Mouse (Mus musculus) megakaryocyte, embryonic 14.5 days (primary cell): ENCODE results near the gene Add1. TPM values are rescaled to one million over a fixed set of nuclear protein-coding genes. Genes with fewer than 3 reads are reported as not detected.
A peak's percentile ranks its signal among the peaks of the same experiment; 100 is the strongest.
"Not testable (repeated sequence)": the region's sequence is repeated elsewhere in the genome, so short reads cannot be mapped to it uniquely, and the experiment has no call there.

Source experiments
- H3K27me3 ChIP-seq: replicated peaks from 2 replicates; pipeline ENCODE3; 2012; ENCODE audit warnings: inconsistent platforms
- H3K36me3 ChIP-seq: replicated peaks from 2 replicates; pipeline ENCODE3; 2012; ENCODE audit warnings: low read length, inconsistent platforms, mixed read lengths
- H3K4me1 ChIP-seq: 2 replicates; pipeline ENCODE4 v1.6.1; 2012; ENCODE audit warnings: inconsistent platforms
- H3K4me3 ChIP-seq: replicated peaks from 2 replicates; pipeline ENCODE3; 2012; ENCODE audit warnings: moderate library complexity, mild to moderate bottlenecking, inconsistent platforms
- H3K9me3 ChIP-seq: 2 replicates; pipeline ENCODE4 v1.6.1; 2012; ENCODE audit warnings: inconsistent platforms
- FLI1 ChIP-seq: IDR thresholded peaks from 2 replicates; pipeline ENCODE4 v1.6.1; 2012; ENCODE audit warnings: low read length, inconsistent platforms, mixed read lengths
- GATA1 ChIP-seq: IDR thresholded peaks from 3 replicates; pipeline ENCODE4 v1.6.1; 2012; ENCODE audit warnings: mixed read lengths, low read length, inconsistent platforms, borderline replicate concordance
- polyA plus RNA-seq: library from polyadenylated mRNA; stranded (reverse); fragments of >175 nt; gene quantifications from 2 replicates; pipeline ENCODE4 v1.2.3, GENCODE M21; 2012; ENCODE audit warnings: low replicate concordance; ENCODE audit not compliant: insufficient read depth

The Add1 gene
- polyA plus RNA-seq, 1 experiment, result 255 TPM

- peaks cover 65% of the 10 kb centered on the region for H3K36me3 ChIP-seq
- H3K4me1 ChIP-seq, result peaks cover 74% of the 10 kb centered on the region
- no peaks in the 10 kb centered on the region for H3K27me3 ChIP-seq
- H3K4me3 ChIP-seq, result peak overlapping the region; percentile 92
- TF ChIP-seq FLI1 (no peak), GATA1 (no peak)
- no peaks in the 10 kb centered on the region for H3K9me3 ChIP-seq
These were observed 24.4 kb upstream of the Add1 start for GRCm38 (mm10) chr5:34549135-34549482.

GRCm38 (mm10) chr5:34549483-34550221 is 23.8 kb upstream of the Add1 start:
- no peak for TF ChIP-seq GATA1
- no peak for TF ChIP-seq FLI1

GRCm38 (mm10) chr5:34550251-34550650 is 23.2 kb upstream of the Add1 start:
- H3K36me3 ChIP-seq, result peaks cover 66% of the 10 kb centered on the region
- H3K9me3 ChIP-seq, result no peaks in the 10 kb centered on the region
- no peak for TF ChIP-seq FLI1
- TF ChIP-seq GATA1, result no peak
- H3K27me3 ChIP-seq, result no peaks in the 10 kb centered on the region
- peak overlapping the region; percentile 92 for H3K4me3 ChIP-seq
- peaks cover 63% of the 10 kb centered on the region for H3K4me1 ChIP-seq

More at GRCm38 (mm10) chr5:34549483-34550221, 23.8 kb upstream of the Add1 start:
- H3K4me3 ChIP-seq, result peak overlapping the region; percentile 92
- peaks cover 65% of the 10 kb centered on the region for H3K36me3 ChIP-seq
- H3K27me3 ChIP-seq, result no peaks in the 10 kb centered on the region
- peaks cover 69% of the 10 kb centered on the region for H3K4me1 ChIP-seq
- H3K9me3 ChIP-seq, result no peaks in the 10 kb centered on the region

- H3K36me3 ChIP-seq, result peaks cover 66% of the 10 kb centered on the region
- H3K27me3 ChIP-seq, result no peaks in the 10 kb centered on the region
- no peaks in the 10 kb centered on the region for H3K9me3 ChIP-seq
- TF ChIP-seq FLI1, result no peak
- no peak for TF ChIP-seq GATA1
- H3K4me3 ChIP-seq, result no peak overlapping the region
- H3K4me1 ChIP-seq, result peaks cover 48% of the 10 kb centered on the region
These were observed 21.6 kb upstream of the Add1 start for GRCm38 (mm10) chr5:34551821-34552220.

- no peak overlapping the region for H3K4me3 ChIP-seq
- no peaks in the 10 kb centered on the region for H3K27me3 ChIP-seq
- peaks cover 70% of the 10 kb centered on the region for H3K36me3 ChIP-seq
- H3K4me1 ChIP-seq, result peaks cover 32% of the 10 kb centered on the region
- TF ChIP-seq GATA1, result no peak
- no peaks in the 10 kb centered on the region for H3K9me3 ChIP-seq
These were observed 9.6 kb upstream of the Add1 start for GRCm38 (mm10) chr5:34563854-34564253.

- no peak overlapping the region for H3K4me3 ChIP-seq
- H3K9me3 ChIP-seq, result no peaks in the 10 kb centered on the region
- no peak for TF ChIP-seq GATA1
- TF ChIP-seq FLI1, result no peak
- H3K27me3 ChIP-seq, result no peaks in the 10 kb centered on the region
- peaks cover 32% of the 10 kb centered on the region for H3K4me1 ChIP-seq
- H3K36me3 ChIP-seq, result peaks cover 66% of the 10 kb centered on the region
These were observed 9.2 kb upstream of the Add1 start for GRCm38 (mm10) chr5:34564291-34564690.

GRCm38 (mm10) chr5:34565545-34566283 is 7.8 kb upstream of the Add1 start:
- no peak for TF ChIP-seq GATA1
- no peak for TF ChIP-seq FLI1
- no peak overlapping the region for H3K4me3 ChIP-seq
- no peaks in the 10 kb centered on the region for H3K27me3 ChIP-seq
- peaks cover 56% of the 10 kb centered on the region for H3K36me3 ChIP-seq
- H3K4me1 ChIP-seq, result peaks cover 32% of the 10 kb centered on the region
- no peaks in the 10 kb centered on the region for H3K9me3 ChIP-seq

GRCm38 (mm10) chr5:34571551-34571950 is 1.9 kb upstream of the Add1 start:
- no peak for TF ChIP-seq GATA1
- no peak for TF ChIP-seq FLI1
- peaks cover 30% of the 10 kb centered on the region for H3K4me1 ChIP-seq
- no peaks in the 10 kb centered on the region for H3K9me3 ChIP-seq
- no peak overlapping the region for H3K4me3 ChIP-seq
- H3K27me3 ChIP-seq, result no peaks in the 10 kb centered on the region
- H3K36me3 ChIP-seq, result peaks cover 10% of the 10 kb centered on the region

GRCm38 (mm10) chr5:34572568-34572967 is 896 bp upstream of the Add1 start:
- not testable (repeated sequence) for H3K27me3 ChIP-seq, H3K9me3 ChIP-seq
- Histone ChIP-seq H3K4me3 (peak overlapping the region; percentile 93), H3K36me3 (peaks cover 20% of the 10 kb centered on the region), H3K4me1 (peaks cover 39% of the 10 kb centered on the region)

GRCm38 (mm10) chr5:34574721-34575120 is 1.3 kb downstream of the Add1 start:
- peaks cover 55% of the 10 kb centered on the region for H3K4me1 ChIP-seq
- TF ChIP-seq FLI1 (no peak), GATA1 (no peak)
- peaks cover 27% of the 10 kb centered on the region for H3K36me3 ChIP-seq
- H3K4me3 ChIP-seq, result peak overlapping the region; percentile 93
- H3K9me3 ChIP-seq, result no peaks in the 10 kb centered on the region
- H3K27me3 ChIP-seq, result no peaks in the 10 kb centered on the region
